9 mouse cellular contexts compared by ENCODE assay signal in the genomic region with DNA sequence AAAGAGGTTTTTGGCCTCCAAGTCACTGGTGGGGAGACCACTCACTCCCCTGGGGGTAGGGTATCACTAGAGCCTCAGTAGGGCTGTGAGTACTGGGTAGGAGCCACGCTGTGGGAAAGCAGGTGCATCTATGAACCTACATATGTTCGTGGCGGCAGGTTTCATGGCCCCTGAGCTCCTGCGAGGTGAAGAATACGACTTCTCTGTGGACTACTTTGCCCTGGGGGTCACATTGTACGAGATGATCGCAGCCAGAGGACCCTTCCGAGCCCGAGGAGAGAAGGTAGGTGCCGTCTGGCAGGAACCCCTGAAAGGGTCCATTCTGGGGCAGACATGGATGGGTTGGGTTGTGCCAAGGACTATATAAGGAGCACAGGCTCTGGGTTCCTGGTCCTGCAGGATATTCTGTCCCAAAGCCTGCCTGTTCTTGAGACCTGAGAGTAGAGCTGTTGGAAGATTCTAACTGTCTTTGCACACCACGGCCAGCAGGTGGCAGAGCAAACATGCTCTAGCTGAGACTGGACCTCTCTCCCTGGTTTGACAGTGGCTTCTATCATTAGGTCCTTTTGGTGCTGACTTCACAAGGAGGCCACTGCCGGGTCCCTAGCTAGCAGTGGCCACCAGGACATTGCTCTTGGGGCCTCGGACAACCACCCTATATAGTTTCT. TPM values are rescaled to one million over a fixed set of nuclear protein-coding genes. Genes with fewer than 3 reads are reported as not detected.
DNase-seq lines count a peak whose midpoint lies in the region; ATAC-seq and TF ChIP-seq lines count a peak whose summit lies in the region.
"Had no signal": no experiment of that assay in that cellular context is flagged by ENCODE, and none has a peak within 500 bp of the region (broad histone marks: within the 10 kb centered on the region; RNA-seq: fewer than 3 reads in every experiment).

No protein-coding gene starts in this region.

- TF ChIP-seq POLR2A in olfactory bulb, adult 2 months (IDR thresholded peaks at IDR 0.05; ENCODE audit: insufficient read depth, low read depth, low read length), result no peak

- no peak overlapping the region for H3K4me2 ChIP-seq in liver, embryonic 13.5 days
- H3K4me2 ChIP-seq: heart, embryonic 15.5 days had no signal

- no peaks in the 10 kb centered on the region for H3K4me1 ChIP-seq in embryonic facial prominence, embryonic 10.5 days
- no peaks in the 10 kb centered on the region for H3K4me1 ChIP-seq in liver, embryonic 13.5 days (replicated peaks)
- H3K4me1 ChIP-seq in olfactory bulb, adult 2 months (ENCODE audit: control insufficient read depth, insufficient read depth, low read length), result no peaks in the 10 kb centered on the region
- H3K4me1 ChIP-seq: heart, embryonic 15.5 days had no signal

- peak; percentile 22; the same call in 1 of the 2 replicates for TF ChIP-seq CTCF in olfactory bulb, adult 2 months (IDR thresholded peaks at IDR 0.05; ENCODE audit: insufficient read depth, low read depth, low read length)

- peak; percentile 57 for DNase-seq in urinary bladder, postnatal 25 days (ENCODE audit: low spot score)
- DNase-seq in urinary bladder, adult 2 months (ENCODE audit: low spot score), result no peak
- peak; percentile 59 to 67 for DNase-seq in adrenal gland, postnatal 36 days
- DNase-seq in embryonic facial prominence, embryonic 10.5 days (ENCODE audit: low spot score), result peak; percentile 74
- DNase-seq in kidney, adult 8-10 months, result peak; percentile 9 to 52
- peak; percentile 32 for DNase-seq in liver, embryonic 13.5 days
- DNase-seq in urinary bladder, adult 18-20 months (ENCODE audit: low spot score in 2 of 2), result no peak

- no peaks in the 10 kb centered on the region for H3K36me3 ChIP-seq in embryonic facial prominence, embryonic 10.5 days (replicated peaks)
- no peaks in the 10 kb centered on the region for H3K36me3 ChIP-seq in liver, embryonic 13.5 days
- H3K36me3 ChIP-seq: heart, embryonic 15.5 days had no signal

- no peak for ATAC-seq in liver, embryonic 13.5 days (ENCODE audit: low read depth)

- H3K9me3 ChIP-seq in embryonic facial prominence, embryonic 10.5 days, result no peaks in the 10 kb centered on the region
- no peaks in the 10 kb centered on the region for H3K9me3 ChIP-seq in liver, embryonic 13.5 days (replicated peaks)
- H3K9me3 ChIP-seq: heart, embryonic 15.5 days had no signal

- no peaks in the 10 kb centered on the region for H3K27me3 ChIP-seq in embryonic facial prominence, embryonic 10.5 days (replicated peaks; ENCODE audit: low read depth, poor library complexity, severe bottlenecking)
- 0 out of 2 replicates have a peak, but pooled peaks cover 3% of the 10 kb centered on the region for H3K27me3 ChIP-seq in liver, embryonic 13.5 days

- H3K9ac ChIP-seq in liver, embryonic 13.5 days, result no peak overlapping the region
- H3K9ac ChIP-seq: heart, embryonic 15.5 days had no signal

- WGBS in embryonic facial prominence, embryonic 10.5 days, result 61% methylated on average over 13 of the region's 13 CpGs
- WGBS in liver, embryonic 13.5 days (ENCODE audit: insufficient replicate concordance), result 45% methylated on average over 13 of the region's 13 CpGs
- WGBS in olfactory bulb, adult 2 months, result 63% methylated on average over 13 of the region's 13 CpGs

- H3K27ac ChIP-seq in embryonic facial prominence, embryonic 10.5 days (replicated peaks), result no peak overlapping the region
- H3K27ac ChIP-seq in liver, embryonic 13.5 days, result no peak overlapping the region
- no peak overlapping the region for H3K27ac ChIP-seq in olfactory bulb, adult 2 months (ENCODE audit: insufficient read depth, low read depth, low read length)
- H3K27ac ChIP-seq: heart, embryonic 15.5 days had no signal

- no peak overlapping the region for H3K4me3 ChIP-seq in embryonic facial prominence, embryonic 10.5 days
- H3K4me3 ChIP-seq in liver, embryonic 13.5 days (replicated peaks), result no peak overlapping the region
- no peak overlapping the region for H3K4me3 ChIP-seq in olfactory bulb, adult 2 months (ENCODE audit: insufficient read depth, low read depth, low read length)
- H3K4me3 ChIP-seq: heart, embryonic 15.5 days had no signal

RNA-seq across cellular contexts. Expression of gene Grk1, which starts 8.1 kb away (rescaled TPM):
- 0.01 TPM in 2 replicates for polyA plus RNA-seq in urinary bladder, adult 2 months (2012; rRNA removed)
- total RNA-seq in adrenal gland, postnatal 36 days (2021), result not detected
- polyA plus RNA-seq in embryonic facial prominence, embryonic 10.5 days (2016; fragmentation: Nextera tagmentation; extraction: Ambion mirVana), result 0.02 and 0.03 TPM in 2 replicates
- not detected in 2 replicates for polyA plus RNA-seq in liver, embryonic 13.5 days (2015; fragmentation: Nextera tagmentation; extraction: Ambion mirVana)
- not detected in 2 replicates for polyA plus RNA-seq in olfactory bulb, adult 2 months (2012; ENCODE audit: insufficient read depth, insufficient read length, low replicate concordance, missing spikeins)
- polyA plus RNA-seq: heart, embryonic 15.5 days had no signal

RNA-seq across cellular contexts. Expression of gene Atp4b, which starts 16.4 kb away (rescaled TPM):
- polyA plus RNA-seq in urinary bladder, adult 2 months (2012; rRNA removed), result not detected in 2 replicates
- total RNA-seq in adrenal gland, postnatal 36 days (2021), result under 1 TPM; 0.66 to 0.79 TPM
- not detected in 2 replicates for polyA plus RNA-seq in embryonic facial prominence, embryonic 10.5 days (2016; fragmentation: Nextera tagmentation; extraction: Ambion mirVana)
- polyA plus RNA-seq in liver, embryonic 13.5 days (2015; fragmentation: Nextera tagmentation; extraction: Ambion mirVana), result not detected in 2 replicates
- not detected in 2 replicates for polyA plus RNA-seq in olfactory bulb, adult 2 months (2012; ENCODE audit: insufficient read depth, insufficient read length, low replicate concordance, missing spikeins)
- polyA plus RNA-seq: heart, embryonic 15.5 days had no signal

RNA-seq across cellular contexts. Expression of gene Tmem255b, which starts 22.0 kb away (rescaled TPM):
- 4.7 and 4.8 TPM in 2 replicates for polyA plus RNA-seq in urinary bladder, adult 2 months (2012; rRNA removed)
- 1 to 10 TPM in 1 of 2 experiments, under 1 TPM in 1; 0.92 to 1.1 TPM for total RNA-seq in adrenal gland, postnatal 36 days (2021)
- 0.13 and 0.20 TPM in 2 replicates for polyA plus RNA-seq in embryonic facial prominence, embryonic 10.5 days (2016; fragmentation: Nextera tagmentation; extraction: Ambion mirVana)
- polyA plus RNA-seq in liver, embryonic 13.5 days (2015; fragmentation: Nextera tagmentation; extraction: Ambion mirVana), result not detected in 2 replicates
- polyA plus RNA-seq in olfactory bulb, adult 2 months (2012; ENCODE audit: insufficient read depth, insufficient read length, low replicate concordance, missing spikeins), result not detected in 2 replicates

Comparison
In these comparisons a context has a peak if more than half of its experiments do, and no peak if none do; other contexts are left out.
1. DNase-seq: peak in urinary bladder, postnatal 25 days (single experiment), adrenal gland, postnatal 36 days (2 of 2), embryonic facial prominence, embryonic 10.5 days (single experiment), kidney, adult 8-10 months (2 of 2) and liver, embryonic 13.5 days (single experiment); none in urinary bladder, adult 2 months (single experiment) and urinary bladder, adult 18-20 months (0 of 2).